Mouse (Mus musculus) lung, embryonic 15.5 days (tissue): ENCODE results near the gene Elf2. TPM values are rescaled to one million over a fixed set of nuclear protein-coding genes. Genes with fewer than 3 reads are reported as not detected.
"Not testable (repeated sequence)": the region's sequence is repeated elsewhere in the genome, so short reads cannot be mapped to it uniquely, and the experiment has no call there.

Source experiments
- ATAC-seq: fragments of 200-750 bp; cut with Nextera tagmentation; 2 replicates; pipeline ENCODE4 v1.8.0; 2017; ENCODE audit warnings: moderate number of reproducible peaks, borderline replicate concordance; ENCODE audit not compliant: low FRiP score, low TSS enrichment; ENCODE audit errors: extremely low read depth
- H3K27ac ChIP-seq: fragments of 300-500 bp; sonication (generic); 2 replicates; pipeline ENCODE4 v1.5.1; 2015; ENCODE audit warnings: moderate library complexity, mild to moderate bottlenecking, inconsistent platforms
- H3K27me3 ChIP-seq: fragments of 300-500 bp; sonication (generic); 2 replicates; pipeline ENCODE4 v1.6.1; 2015; ENCODE audit warnings: inconsistent platforms
- H3K36me3 ChIP-seq: fragments of 300-500 bp; sonication (generic); 2 replicates; pipeline ENCODE4 v1.6.1; 2015; ENCODE audit warnings: inconsistent platforms
- H3K4me1 ChIP-seq: fragments of 300-500 bp; sonication (generic); 2 replicates; pipeline ENCODE4 v1.6.1; 2015; ENCODE audit warnings: inconsistent platforms
- H3K4me2 ChIP-seq: fragments of 300-500 bp; sonication (generic); 2 replicates; pipeline ENCODE4 v1.6.1; 2015; ENCODE audit warnings: inconsistent platforms, mild to moderate bottlenecking, moderate library complexity
- H3K4me3 ChIP-seq: fragments of 300-500 bp; sonication (generic); 2 replicates; pipeline ENCODE4 v1.5.1; 2015; ENCODE audit warnings: mild to moderate bottlenecking, inconsistent platforms
- H3K9ac ChIP-seq: fragments of 300-500 bp; sonication (generic); 2 replicates; pipeline ENCODE4 v1.6.1; 2015; ENCODE audit warnings: inconsistent platforms
- H3K9me3 ChIP-seq: fragments of 300-500 bp; sonication (generic); 2 replicates; pipeline ENCODE4 v1.6.1; 2016; ENCODE audit warnings: inconsistent platforms
- WGBS: fragments of 180-500 bp; shearing (Covaris S2); methylation state at CpG from one replicate; pipeline ENCODE4 v1.1.7; 2015; 5-methylcytosine and 5-hydroxymethylcytosine counted together
- polyA plus RNA-seq: library from polyadenylated mRNA; unstranded; fragments of >200 nt; fragmentation: Nextera tagmentation; extraction: Ambion mirVana; gene quantifications from 2 replicates; pipeline ENCODE4 v1.2.1, GENCODE M21; 2015

Gene Elf2
- polyA plus RNA-seq, 1 experiment from 2014 or later, result 69.9 TPM

- peak overlapping the region; percentile 64 for H3K27ac ChIP-seq
- no peaks in the 10 kb centered on the region for H3K36me3 ChIP-seq
- 0 out of 2 replicates have a peak, but pooled peaks cover 4% of the 10 kb centered on the region for H3K27me3 ChIP-seq
- peaks cover 10% of the 10 kb centered on the region; the same call in 1 of the 2 replicates for H3K4me1 ChIP-seq
- under 1% methylated on average over 50 of the region's 50 CpGs for WGBS
- peak overlapping the region; percentile 64 for H3K4me3 ChIP-seq
- peak overlapping the region; percentile 51 for H3K9ac ChIP-seq
- no peaks in the 10 kb centered on the region for H3K9me3 ChIP-seq
- peak overlapping the region; percentile 94 for H3K4me2 ChIP-seq
- ATAC-seq, result peak; percentile 75
These were observed 18.4 kb upstream of the Elf2 start for GRCm38 (mm10) chr3:51358660-51359557.

GRCm38 (mm10) chr3:51358181-51358580 is 17.7 kb upstream of the Elf2 start:
- H3K36me3 ChIP-seq, result no peaks in the 10 kb centered on the region
- H3K4me1 ChIP-seq, result peaks cover 10% of the 10 kb centered on the region; the same call in 1 of the 2 replicates
- H3K4me3 ChIP-seq, result peak overlapping the region; percentile 64
- no peaks in the 10 kb centered on the region for H3K27me3 ChIP-seq
- no peak overlapping the region for H3K27ac ChIP-seq
- no peaks in the 10 kb centered on the region for H3K9me3 ChIP-seq
- ATAC-seq, result peak; percentile 41; the same call in 1 of the 2 replicates
- no peak overlapping the region for H3K9ac ChIP-seq
- WGBS, result 1% methylated on average over 15 of the region's 15 CpGs
- peak overlapping the region; percentile 94 for H3K4me2 ChIP-seq

DNA sequence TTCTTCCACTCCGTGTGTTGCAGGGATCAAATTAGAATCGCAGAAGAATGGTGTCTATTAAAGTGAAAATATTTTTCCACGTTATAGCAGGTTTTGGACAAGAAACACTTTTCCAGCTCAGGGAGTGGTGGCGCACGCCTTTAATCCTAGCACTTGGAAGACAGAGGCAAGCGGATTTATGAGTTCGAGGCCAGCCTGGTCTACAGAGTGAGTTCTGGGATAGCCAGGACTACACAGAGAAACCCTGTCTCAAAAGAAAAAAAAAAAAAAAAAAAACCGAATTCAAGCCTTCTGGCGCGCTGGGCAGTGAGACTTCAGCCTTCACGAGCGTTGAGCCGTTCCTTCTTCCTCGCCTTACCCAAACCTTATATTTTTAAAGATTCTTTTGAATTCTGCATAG is 17.2 kb upstream of the Elf2 start:
- Histone ChIP-seq H3K27me3 (no peaks in the 10 kb centered on the region), H3K36me3 (no peaks in the 10 kb centered on the region), H3K27ac (no peak overlapping the region), H3K4me2 (peak overlapping the region; percentile 94), H3K4me1 (peaks cover 10% of the 10 kb centered on the region; the same call in 1 of the 2 replicates), H3K9ac (no peak overlapping the region), H3K4me3 (peak overlapping the region; percentile 64), H3K9me3 (no peaks in the 10 kb centered on the region)
- no peak for ATAC-seq
- 13% methylated on average over 14 of the region's 14 CpGs for WGBS

- no peak overlapping the region for H3K4me3 ChIP-seq
- no peak for ATAC-seq
- no peak overlapping the region for H3K27ac ChIP-seq
- no peaks in the 10 kb centered on the region for H3K27me3 ChIP-seq
- peaks cover 10% of the 10 kb centered on the region; the same call in 1 of the 2 replicates for H3K4me1 ChIP-seq
- no peaks in the 10 kb centered on the region for H3K9me3 ChIP-seq
- no peak overlapping the region for H3K9ac ChIP-seq
- WGBS, result 27% methylated on average over 5 of the region's 5 CpGs
- H3K36me3 ChIP-seq, result no peaks in the 10 kb centered on the region
- H3K4me2 ChIP-seq, result no peak overlapping the region
These were observed 16.6 kb upstream of the Elf2 start for GRCm38 (mm10) chr3:51357078-51357477.

DNA sequence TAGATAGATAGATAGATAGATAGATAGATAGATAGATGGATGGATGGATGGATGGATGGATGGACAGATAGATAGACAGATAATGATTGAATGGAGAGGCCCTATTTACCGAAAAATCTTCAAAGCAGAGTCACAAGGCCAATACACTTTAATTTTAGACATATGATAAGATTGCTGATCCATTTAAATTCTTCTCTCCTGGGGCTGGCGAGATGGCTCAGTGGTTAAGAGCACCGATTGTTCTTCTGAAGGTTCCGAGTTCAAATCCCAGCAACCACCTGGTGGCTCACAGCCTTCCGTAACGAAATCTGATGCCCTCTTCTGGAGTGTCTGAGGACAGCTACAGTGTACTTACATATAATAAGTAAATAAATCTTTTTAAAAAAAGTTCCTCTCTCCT is 14.5 kb upstream of the Elf2 start:
- 85% methylated on average over 6 of the region's 6 CpGs for WGBS
- H3K36me3 ChIP-seq, H3K9me3 ChIP-seq, H3K4me3 ChIP-seq, H3K27ac ChIP-seq, H3K27me3 ChIP-seq, H3K9ac ChIP-seq, H3K4me2 ChIP-seq, H3K4me1 ChIP-seq, ATAC-seq: not testable (repeated sequence)

DNA sequence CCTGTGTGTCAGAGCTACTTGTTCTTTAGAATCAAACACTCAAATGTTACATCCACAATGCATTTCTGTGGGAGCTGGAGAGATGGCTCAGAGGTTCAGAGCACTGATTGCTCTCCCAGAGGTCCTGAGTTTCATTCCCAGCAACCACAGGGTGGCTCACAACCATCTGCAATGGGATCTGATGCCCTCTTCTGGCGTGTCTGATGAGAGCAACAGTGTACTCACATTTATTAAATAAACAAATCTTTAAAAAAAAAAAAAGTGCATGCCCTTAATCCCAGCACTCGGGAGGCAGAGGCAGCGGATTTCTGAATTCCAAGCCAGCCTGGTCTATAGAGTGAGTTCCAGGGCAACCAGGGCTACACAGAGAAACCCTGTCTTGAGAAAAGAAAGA is 13.6 kb upstream of the Elf2 start:
- Histone ChIP-seq H3K36me3 (no peaks in the 10 kb centered on the region), H3K4me2 (no peak overlapping the region), H3K27ac (no peak overlapping the region), H3K9ac (no peak overlapping the region), H3K4me3 (no peak overlapping the region), H3K9me3 (no peaks in the 10 kb centered on the region), H3K4me1 (peaks cover 6% of the 10 kb centered on the region; the same call in 1 of the 2 replicates), H3K27me3 (no peaks in the 10 kb centered on the region)
- ATAC-seq, result no peak
- 54% methylated on average over 3 of the region's 3 CpGs for WGBS

DNA sequence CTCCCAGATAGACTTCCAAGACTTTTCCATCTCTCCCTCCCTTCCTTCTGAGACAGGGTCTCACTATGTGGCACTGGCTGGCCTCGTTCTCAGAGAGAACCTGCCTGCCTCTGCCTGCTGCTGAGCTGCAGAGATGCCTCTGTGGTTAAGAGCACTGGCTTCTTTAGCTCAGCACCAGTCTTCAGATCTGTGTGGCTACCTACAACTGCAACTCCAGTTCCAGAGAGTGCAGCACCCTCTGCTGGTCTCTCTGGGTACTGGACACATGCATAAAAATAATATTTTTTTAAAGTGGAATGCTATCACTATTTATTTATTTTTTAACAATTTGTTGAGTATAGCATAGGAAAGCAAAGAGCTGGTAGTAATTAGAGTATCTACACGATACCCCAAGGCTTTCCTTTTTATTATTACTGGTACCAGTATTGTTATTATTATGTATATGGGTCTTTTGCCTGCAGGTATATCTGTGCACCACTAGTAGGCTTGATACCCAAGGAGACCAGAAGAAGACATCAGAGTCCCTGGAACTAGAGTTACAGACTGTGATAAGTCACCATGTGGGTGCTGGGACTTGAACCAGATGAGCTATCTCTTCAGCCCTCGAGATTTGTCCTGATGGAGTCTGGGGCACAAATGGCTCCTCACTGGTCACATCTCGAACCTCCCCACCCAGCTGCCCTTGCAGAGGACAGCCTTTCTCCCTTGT is 13.0 kb upstream of the Elf2 start:
- H3K27ac ChIP-seq, result no peak overlapping the region
- no peaks in the 10 kb centered on the region for H3K36me3 ChIP-seq

DNA sequence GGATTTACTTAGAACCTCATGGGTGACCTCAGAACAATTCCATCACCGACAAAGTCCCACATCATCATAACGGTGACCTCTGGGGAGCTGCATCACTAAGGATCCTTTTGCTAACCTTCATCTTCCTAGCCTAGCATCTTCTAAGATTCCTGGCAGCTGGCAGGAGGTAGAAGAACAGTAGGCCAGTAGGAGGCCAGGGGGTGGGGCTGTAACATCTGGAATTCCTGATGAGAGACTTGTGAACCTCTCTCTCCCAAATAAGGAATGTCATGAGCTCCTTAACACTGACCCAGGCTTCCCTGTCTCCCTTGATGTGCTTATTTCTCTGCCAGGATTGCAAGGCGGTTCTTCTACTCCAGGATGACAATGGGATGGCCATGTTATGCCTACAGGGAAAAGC is 10.3 kb upstream of the Elf2 start:
- Histone ChIP-seq H3K4me3 (no peak overlapping the region), H3K27ac (no peak overlapping the region)
- 28% methylated on average over 3 of the region's 3 CpGs for WGBS

More for the DNA sequence above, 13.0 kb upstream of the Elf2 start:
- peaks cover under 1% of the 10 kb centered on the region; the same call in 1 of the 2 replicates for H3K4me1 ChIP-seq
- no peak overlapping the region for H3K4me2 ChIP-seq
- no peaks in the 10 kb centered on the region for H3K27me3 ChIP-seq
- no peak for ATAC-seq
- H3K9me3 ChIP-seq, result no peaks in the 10 kb centered on the region
- no peak overlapping the region for H3K9ac ChIP-seq
- 76% methylated on average over 4 of the region's 4 CpGs for WGBS
- H3K4me3 ChIP-seq, result no peak overlapping the region

GRCm38 (mm10) chr3:51348646-51349238 is 8.3 kb upstream of the Elf2 start:
- H3K4me1 ChIP-seq, result no peaks in the 10 kb centered on the region
- H3K9me3 ChIP-seq, result no peaks in the 10 kb centered on the region
- no peaks in the 10 kb centered on the region for H3K27me3 ChIP-seq
- H3K4me3 ChIP-seq, result no peak overlapping the region
- no peak overlapping the region for H3K4me2 ChIP-seq
- H3K9ac ChIP-seq, result no peak overlapping the region
- H3K27ac ChIP-seq, result no peak overlapping the region
- H3K36me3 ChIP-seq, result no peaks in the 10 kb centered on the region
- 36% methylated on average over 3 of the region's 3 CpGs for WGBS
- no peak; the same call in 1 of the 2 replicates for ATAC-seq

More for the DNA sequence above, 10.3 kb upstream of the Elf2 start:
- no peaks in the 10 kb centered on the region for H3K36me3 ChIP-seq
- no peak overlapping the region for H3K4me2 ChIP-seq
- no peak for ATAC-seq
- no peaks in the 10 kb centered on the region for H3K9me3 ChIP-seq
- no peaks in the 10 kb centered on the region for H3K4me1 ChIP-seq
- no peaks in the 10 kb centered on the region for H3K27me3 ChIP-seq
- no peak overlapping the region for H3K9ac ChIP-seq

- H3K9me3 ChIP-seq, H3K4me3 ChIP-seq, H3K27me3 ChIP-seq, H3K27ac ChIP-seq, H3K9ac ChIP-seq, H3K36me3 ChIP-seq, ATAC-seq, H3K4me1 ChIP-seq, H3K4me2 ChIP-seq: not testable (repeated sequence)
- 88% methylated on average over 2 of the region's 2 CpGs for WGBS
These were observed 4.6 kb upstream of the Elf2 start for GRCm38 (mm10) chr3:51345017-51345416.

DNA sequence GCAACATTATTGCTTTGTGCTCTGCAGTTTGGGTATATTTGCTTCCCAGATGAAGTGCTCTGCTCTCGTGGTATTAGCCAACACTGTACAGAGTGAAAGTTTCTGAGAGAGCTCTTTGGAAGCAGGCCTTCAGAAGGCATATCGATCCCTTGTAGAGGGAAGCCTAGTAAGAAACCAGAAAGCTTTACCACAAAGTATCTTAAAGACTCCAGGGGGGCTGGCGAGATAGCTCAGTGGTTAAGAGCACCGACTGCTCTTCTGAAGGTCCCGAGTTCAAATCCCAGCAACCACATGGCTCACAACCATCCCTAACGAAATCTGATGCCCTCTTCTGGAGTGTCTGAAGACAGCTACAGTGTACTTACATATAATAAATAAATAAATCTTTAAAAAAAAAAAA is 3.7 kb upstream of the Elf2 start:
- H3K9ac ChIP-seq, H3K27ac ChIP-seq, H3K4me1 ChIP-seq, ATAC-seq, H3K27me3 ChIP-seq, H3K4me3 ChIP-seq, H3K9me3 ChIP-seq, H3K4me2 ChIP-seq, H3K36me3 ChIP-seq: not testable (repeated sequence)
- WGBS, result 84% methylated on average over 6 of the region's 6 CpGs
